Mouse (Mus musculus) kidney, postnatal 36 days (tissue): Measurements from ENCODE around the gene Tas2r103.

ENCODE experiments used
- DNase-seq, 2 experiments: peaks; one replicate each; pipeline ENCODE4 v3.0.0; 2021 to 2022; ENCODE audit warnings: mixed read lengths in 2 of 2

Gene Tas2r103

GRCm38 (mm10) chr6:133037001-133037400 lies at the start of gene Tas2r103:
Gene Tas2r103 (minus strand): TSS chr6:133037101.
- DNase-seq, result no peak

- no peak for DNase-seq
Observed at GRCm38 (mm10) chr6:133055716-133056115, 18.8 kb upstream of the Tas2r103 start, which contains the start of gene Tas2r140. Gene Tas2r140 (minus strand): TSS chr6:133055816.
